Mouse (Mus musculus) spleen, adult 12 weeks (tissue): ENCODE data around the gene Gm7544.
"Not testable (repeated sequence)": the region's sequence is repeated elsewhere in the genome, so short reads cannot be mapped to it uniquely, and the experiment has no call there.

Source experiments
- DNase-seq: peaks from one replicate; pipeline ENCODE4 v3.0.0; 2022; ENCODE audit warnings: low spot score

Gm7544 gene

DNA sequence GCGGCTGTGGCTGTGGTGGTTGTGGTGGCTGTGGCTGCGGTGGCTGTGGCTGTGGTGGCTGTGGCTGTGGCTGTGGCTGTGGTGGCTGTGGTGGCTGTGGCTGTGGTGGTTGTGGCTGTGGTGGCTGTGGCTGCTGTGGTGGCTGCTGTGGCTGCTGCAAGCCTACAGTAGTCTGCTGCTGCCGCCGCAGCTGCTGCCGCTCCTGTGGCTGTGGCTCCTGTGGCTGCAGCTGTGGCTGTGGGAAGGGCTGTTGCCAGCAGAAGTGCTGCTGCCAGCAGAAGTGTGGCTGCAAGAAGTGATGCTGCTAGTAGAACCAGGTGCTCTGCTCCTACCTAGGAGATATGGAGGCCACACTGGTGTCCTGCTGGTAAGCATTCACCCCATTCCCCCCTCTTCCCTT is 42.4 kb downstream of the Gm7544 start:
- DNase-seq, result not testable (repeated sequence)

DNA sequence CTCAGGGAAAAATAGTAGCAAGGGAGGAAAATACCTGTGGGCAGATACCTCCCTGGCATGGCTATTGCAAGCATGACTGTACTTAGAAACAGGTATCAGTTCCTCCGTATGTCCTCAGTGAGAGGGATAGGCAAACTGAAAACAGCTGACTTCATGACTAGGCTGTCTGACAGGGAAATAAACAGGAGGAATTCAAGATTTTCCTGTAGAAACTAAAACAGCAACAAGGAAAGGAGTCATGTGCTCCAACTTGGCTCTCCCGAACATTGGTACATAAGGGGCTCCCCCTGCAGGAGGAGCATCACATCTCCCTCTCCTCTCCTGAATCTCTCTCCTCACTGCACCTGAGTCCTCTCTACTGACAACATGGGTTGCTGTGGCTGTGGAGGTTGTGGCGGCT is 42.8 kb downstream of the Gm7544 start, which contains the start of gene A030005L19Rik:
TSS of gene A030005L19Rik (plus strand) at position 301 of the 400 bp plus-strand sequence.
- no peak for DNase-seq

DNA sequence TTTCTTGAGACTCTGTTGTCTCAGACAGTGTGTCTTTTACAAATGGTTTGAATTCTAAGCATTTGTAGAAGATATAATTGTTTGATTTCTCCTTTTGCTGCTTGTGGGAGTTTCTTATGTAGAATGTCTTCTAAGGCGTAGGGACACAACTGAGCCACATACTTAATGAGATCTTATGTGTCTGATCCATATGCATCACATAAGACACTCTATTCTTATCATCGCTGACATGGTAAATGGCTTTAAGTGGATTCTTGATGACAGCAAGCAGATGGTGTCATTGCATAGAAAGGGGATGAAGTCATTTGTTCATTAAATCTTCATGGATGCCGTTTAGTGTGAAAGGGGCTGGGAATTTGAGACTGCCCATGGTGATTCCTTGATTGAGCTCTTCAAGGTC is 49.9 kb downstream of the Gm7544 start:
- no peak for DNase-seq
